Mouse (Mus musculus) embryonic facial prominence, embryonic 13.5 days (tissue): ENCODE data around the gene 4930550C14Rik. TPM values are rescaled to one million over a fixed set of nuclear protein-coding genes. Genes with fewer than 3 reads are reported as not detected.

Experiments
- microRNA-seq: library from miRNA; unstranded; fragments of <30 nt; microRNA quantifications from one replicate; pipeline ENCODE4, GENCODE M21; 2016
- polyA plus RNA-seq: library from polyadenylated mRNA; unstranded; fragments of >200 nt; fragmentation: Nextera tagmentation; extraction: Ambion mirVana; gene quantifications from 2 replicates; pipeline ENCODE4 v1.2.1, GENCODE M21; 2015

Gene 4930550C14Rik
- polyA plus RNA-seq, 1 experiment from 2014 or later, result 1.1 TPM

Small RNA genes within 50 kb of the gene (microRNA-seq; reads per million reads assigned to microRNA genes)
- not detected for gene Mir130c

Other genes starting within 250 kb of the 4930550C14Rik start
- 28.4 and 28.7 TPM in 2 replicates for gene Ddx10, start 154.3 kb upstream of the 4930550C14Rik start, polyA plus RNA-seq
- 1.5 and 1.6 TPM in 2 replicates for gene Exph5, start 100.7 kb upstream of the 4930550C14Rik start, polyA plus RNA-seq
- gene Kdelc2, start 18.3 kb upstream of the 4930550C14Rik start, polyA plus RNA-seq, result 20.7 TPM in 2 replicates
- 20.3 and 22.0 TPM in 2 replicates for gene Atm, start 134.4 kb downstream of the 4930550C14Rik start, polyA plus RNA-seq
- 21.9 and 22.6 TPM in 2 replicates for gene Npat, start 134.7 kb downstream of the 4930550C14Rik start, polyA plus RNA-seq
- 113 and 131 TPM in 2 replicates for gene Acat1, start 208.1 kb downstream of the 4930550C14Rik start, polyA plus RNA-seq